Mouse (Mus musculus): ENCODE results near the gene Cpb1.

GRCm38 (mm10) chr3:20254566-20255479, 20.7 kb downstream of the Cpb1 start:
- no peak for TF ChIP-seq FLI1 (IDR thresholded peaks at IDR 0.05; ENCODE audit: low read length)
- TF ChIP-seq GATA1 (IDR thresholded peaks at IDR 0.05; ENCODE audit: borderline replicate concordance, low read length): no peak

Data from megakaryocyte, embryonic 14.5 days (primary cell).